Mouse (Mus musculus) layer of hippocampus, adult 18-20 months (tissue): ENCODE data around the gene Zfp949. TPM values are rescaled to one million over a fixed set of nuclear protein-coding genes. Genes with fewer than 3 reads are reported as not detected.

Source experiments
- DNase-seq, 2 experiments: peaks; one replicate each; pipeline ENCODE4 v3.0.0; 2022; ENCODE audit warnings: low spot score in 2 of 2
- long read RNA-seq: library from polyadenylated mRNA; stranded (forward); transcript quantifications from one replicate; pipeline ENCODE4 v2.0.0, GENCODE M21; 2021
- total RNA-seq, 2 experiments: library from RNA; stranded (reverse); gene quantifications; 2 replicates each; pipeline ENCODE4 v1.2.3; 2021

Zfp949 gene
- 10 to 100 TPM; 22.3 to 23.9 TPM for total RNA-seq
- long read RNA-seq, transcript Zfp949-204 (6 exons, 3,472 nt): major isoform, 5 of 15 reads
- long read RNA-seq, partial matches to known transcripts: 2 of 15 reads
- long read RNA-seq, other reads (novel, unspliced or antisense): 8 of 15 reads

DNA sequence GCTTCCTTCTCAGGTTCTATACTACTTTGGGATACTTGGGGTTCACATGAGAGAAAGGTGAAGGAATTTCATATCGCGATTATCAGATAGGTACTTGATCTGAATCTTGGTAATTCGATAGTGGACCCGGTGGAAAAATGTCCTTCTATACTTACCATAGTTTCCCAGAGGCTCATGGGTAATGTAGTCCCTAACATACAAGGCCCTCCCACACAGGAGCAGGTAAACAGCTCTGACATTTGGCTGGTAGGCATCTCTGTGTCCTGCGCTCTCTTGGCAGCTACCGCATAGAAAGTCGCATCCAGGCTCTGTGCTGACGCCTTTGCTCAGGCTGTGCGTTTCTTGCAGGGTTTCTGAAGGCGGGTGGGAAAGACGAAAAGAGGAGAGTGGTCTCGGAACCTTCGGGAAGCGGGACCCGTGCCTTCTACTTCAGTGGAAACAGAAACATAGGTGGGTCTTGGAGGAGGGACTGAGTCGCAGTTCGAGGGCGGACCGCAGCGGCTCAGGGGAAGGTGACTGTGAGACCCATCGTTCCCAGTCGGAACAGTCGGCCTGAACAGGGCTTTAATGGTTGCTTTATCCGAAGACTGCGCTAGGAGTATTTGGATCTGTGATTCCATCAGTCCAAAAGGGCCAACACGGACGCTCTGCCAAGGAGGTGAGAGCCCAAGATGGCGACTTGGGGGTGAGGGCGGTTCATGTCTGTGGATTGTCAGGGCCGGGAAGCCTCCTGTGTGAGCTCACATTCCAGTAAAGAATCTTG, at the start of gene Zfp949:
Zfp949 (plus strand) TSS at position 170 of the 763 bp plus-strand sequence.
- peak; percentile 74 to 94 for DNase-seq

DNA sequence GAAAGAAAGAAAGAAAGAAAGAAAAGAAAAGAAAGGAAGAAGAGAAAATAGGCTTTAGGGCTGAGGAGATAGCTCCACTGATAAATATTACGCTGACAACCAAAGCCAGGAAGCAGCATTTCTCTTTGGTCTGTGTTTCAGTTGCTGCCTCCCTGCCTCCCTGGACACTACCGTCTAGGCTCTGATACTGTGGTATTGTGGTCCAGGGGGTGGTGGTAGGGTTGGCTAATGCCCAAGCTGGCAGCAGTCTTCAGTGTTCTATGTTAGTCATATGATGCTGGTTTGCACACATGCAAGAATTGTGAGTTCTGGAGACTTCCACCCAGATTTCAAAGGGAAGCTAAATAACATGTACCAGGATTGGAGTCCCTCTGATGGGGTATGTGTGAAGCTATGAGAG, 47.7 kb upstream of the Zfp949 start:
- DNase-seq: no peak

DNA sequence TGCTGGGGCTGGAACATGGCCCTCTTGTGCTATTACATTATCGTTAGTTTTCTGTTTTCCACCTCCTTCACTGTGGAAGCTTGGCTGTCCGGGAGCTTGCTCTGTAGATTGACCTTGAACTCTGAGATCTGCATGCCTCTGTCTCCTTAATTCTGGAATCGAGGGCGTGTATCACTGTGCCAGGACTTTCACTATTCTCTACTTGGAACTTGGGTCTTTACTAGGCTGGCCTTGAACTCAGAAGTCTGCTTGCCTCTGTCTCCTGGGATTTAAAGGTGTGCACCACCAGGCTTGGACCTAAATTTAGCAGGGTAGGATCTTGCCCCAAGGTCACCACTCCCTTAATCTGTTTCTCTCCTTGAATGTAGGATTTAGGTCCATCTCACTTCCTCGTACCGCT, 46.0 kb upstream of the Zfp949 start:
- no peak for DNase-seq

DNA sequence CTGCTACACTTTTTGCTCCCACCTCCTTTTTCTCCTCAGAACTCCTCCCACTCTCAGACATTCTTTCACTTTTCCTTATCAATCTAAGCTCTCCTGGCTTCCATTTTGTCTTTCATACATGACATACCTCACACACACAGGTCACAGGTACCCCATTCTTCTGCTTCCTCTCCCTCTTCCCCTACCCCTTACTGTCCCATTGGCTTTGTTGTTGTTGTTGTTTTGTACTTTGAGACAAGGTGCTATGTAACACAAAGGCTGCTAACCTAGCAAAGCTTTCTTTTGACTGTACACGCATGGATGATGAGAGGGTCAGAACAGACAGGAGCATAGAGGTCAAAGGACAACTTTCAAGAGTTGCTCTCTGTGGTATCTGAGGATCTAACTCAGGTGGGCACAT, 32.3 kb upstream of the Zfp949 start:
- DNase-seq: no peak

DNA sequence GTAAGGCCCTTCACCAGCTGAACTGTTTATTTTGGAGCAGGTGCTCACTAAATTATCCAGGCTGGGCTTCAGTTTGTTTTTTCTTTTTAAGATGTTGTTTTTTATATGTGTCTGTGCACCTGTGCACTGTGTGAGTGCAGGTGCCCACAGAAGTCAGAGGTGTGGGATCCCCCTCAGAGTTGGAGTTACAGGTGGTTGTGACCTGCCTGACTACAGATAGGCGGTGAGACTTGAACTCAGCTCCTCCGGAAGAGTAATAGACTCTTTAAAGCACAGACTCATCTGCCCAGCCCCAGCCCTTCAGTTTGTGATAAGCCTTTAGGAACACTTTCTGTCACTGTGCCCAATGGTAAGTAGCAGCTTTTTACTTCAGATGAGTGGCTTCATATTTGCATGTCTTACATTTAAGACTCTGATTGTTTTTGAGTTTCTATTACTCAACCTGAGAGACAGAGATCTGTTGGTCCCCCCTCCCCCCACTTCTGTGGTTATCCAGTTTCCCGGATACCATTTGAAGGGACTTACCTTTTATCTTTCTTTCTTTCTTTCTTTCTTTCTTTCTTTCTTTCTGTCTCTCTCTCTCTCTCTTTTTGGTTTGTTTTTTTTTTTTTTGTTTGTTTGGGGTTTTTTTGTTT, 31.3 kb upstream of the Zfp949 start:
- no peak for DNase-seq

DNA sequence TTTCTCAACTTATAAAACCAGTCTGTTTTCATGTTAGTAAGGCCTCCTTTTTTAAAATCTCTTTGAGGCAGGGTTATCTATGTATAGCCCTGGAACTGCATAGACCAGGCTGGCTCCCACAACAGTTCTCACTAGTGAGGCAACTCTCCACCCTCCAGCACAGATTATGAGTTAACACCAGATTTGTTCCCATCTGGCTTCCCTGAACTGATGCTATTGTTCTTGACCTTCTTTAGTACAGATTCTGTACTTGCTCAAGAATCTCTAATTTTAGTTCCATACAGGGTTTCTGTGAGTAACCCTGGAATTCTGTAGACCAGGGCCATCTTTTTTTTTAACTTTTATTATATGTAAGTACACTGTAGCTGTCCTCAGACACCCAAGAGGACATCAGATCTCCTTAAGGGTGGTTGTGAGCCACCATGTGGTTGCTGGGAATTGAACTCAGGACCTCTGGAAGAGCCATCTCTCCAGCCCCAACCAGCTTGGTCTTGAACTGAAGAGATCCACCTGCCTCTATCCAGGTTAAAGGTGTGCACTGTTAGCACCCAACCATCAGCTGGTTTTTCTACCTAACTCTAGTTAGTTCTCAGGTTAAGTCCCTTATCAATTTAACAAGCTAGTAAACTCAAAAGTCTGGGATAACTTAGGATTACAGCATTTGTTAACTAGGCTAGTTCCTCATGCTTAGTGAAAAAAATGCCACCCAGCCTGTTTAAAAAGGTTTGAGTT, 28.3 kb upstream of the Zfp949 start:
- DNase-seq: peak in 1 of 2 experiments; percentile 15

DNA sequence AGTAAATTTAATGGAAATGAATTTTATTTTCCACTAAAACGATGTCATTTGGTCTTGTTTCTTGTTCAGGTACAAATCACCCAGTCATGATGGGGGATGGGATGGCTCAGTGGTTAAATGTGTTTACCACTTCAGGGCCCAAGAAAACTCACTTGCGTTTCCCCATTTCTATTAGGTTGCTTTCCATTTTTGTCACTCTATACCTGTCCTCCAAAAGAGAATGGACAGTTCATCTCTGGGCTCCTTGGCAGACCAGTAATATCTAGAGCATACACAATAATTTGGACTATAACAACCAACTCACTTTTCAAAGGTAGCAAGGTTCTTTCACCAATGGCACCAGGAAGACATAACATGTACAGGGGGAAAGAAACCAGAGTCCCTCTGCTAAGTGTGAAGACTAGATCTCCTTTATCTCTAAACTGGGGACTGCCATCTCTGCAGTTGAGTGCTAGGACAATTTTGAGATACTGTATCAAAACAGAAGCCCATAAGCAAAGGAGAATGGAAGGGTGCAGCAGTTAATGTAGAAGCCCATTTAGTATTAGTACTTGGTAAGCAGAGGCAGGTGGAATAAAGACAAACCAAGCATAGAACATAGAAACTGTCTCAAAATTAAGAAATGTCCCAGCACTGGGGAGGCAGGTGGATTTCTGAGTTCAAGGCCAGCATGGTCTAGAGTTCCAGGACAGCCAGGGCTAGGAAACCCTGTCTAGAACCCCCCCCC, 27.5 kb upstream of the Zfp949 start:
- DNase-seq: no peak

DNA sequence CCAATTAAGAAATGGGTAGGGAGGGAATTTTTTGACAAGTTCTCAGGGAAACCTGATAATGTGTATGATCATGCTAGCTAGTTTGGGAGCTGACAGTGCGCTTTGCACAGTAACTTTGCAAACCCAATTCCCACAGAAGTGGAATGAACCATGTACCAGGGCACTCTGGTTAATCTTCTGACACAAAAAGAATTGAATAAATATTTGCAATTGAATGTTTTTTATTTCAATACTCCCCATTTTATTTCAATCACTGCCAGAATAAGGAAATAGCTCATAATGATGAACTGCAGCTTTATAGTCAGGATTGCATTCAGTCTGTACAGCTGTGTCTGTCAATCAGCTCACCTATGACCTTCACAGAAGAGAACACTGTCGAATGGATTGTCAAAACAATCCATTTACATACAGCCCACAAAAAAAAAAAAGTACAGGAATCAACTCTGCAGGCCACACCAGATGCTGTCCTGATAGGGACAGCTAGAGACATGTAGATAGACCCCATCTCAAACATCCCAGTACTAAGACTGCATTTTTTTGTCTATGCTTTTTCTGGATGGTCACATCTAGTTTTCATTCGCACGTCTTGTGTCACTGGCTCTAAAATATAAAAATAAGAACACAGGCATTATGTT, 26.9 kb upstream of the Zfp949 start:
- DNase-seq: no peak

DNA sequence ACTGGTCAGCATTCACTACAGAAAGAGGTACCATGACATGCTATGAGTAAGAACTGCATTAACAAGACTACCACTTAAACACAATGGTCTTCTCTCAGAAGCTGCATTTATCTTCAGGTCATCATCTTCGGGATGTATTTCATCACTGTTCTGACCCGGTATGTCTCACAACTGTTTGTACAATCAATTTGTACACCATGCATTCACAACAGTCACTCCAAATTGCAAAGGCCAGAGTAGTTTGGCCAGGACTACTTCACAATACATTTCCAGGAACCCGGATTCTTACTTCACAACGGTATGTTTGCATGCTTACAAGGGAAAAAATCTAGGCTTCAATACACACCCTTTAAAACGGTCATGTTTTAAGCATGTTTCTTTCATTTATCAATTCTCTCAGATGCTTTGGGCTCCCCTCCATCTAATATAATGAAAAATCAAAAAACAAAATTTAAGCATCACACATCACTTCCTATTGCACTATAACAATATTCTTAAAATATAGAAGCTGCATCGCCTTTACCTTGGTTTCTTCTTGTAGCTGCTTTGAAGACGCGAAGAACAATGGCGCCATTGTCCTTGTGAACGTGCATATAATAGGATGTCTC, 25.8 kb upstream of the Zfp949 start:
- DNase-seq: no peak

DNA sequence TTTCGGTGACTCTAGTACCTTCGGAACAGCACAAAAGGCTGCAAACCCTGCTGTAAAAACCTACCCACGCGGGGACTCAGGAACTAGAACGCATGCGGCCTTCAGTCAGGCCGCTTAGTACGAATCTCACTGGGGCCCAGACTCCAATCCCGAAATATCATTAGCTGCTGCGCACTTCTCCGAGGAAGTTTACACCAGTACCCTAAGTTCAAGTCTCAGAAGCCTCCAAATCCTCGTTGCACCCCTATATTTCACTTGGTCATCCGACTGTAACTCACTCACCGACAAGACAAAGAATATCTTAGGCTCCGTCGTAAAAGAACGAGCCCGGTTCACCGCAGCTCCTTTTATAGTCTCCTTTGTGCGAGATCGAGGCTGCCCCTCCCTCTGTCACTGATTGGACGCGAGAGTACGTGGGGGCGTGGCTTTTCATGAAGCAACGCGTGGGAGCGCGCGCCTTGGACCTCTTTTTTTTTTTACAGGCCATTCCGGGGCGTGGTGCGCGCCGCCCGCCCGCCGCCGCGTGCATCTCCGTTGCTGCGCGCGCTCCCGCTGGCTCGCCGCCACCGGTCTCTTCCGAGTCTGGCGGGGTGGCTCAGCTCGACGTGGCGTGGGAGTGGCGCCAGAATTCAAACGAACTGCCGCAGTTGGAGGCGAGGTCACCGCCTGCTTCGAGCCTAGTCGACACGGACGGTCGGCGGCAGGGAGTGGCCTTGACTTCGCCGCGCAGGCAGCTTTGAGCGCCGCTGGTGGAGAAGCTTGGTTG, 25.1 kb upstream of the Zfp949 start:
- peak; percentile 94 to 98 for DNase-seq

DNA sequence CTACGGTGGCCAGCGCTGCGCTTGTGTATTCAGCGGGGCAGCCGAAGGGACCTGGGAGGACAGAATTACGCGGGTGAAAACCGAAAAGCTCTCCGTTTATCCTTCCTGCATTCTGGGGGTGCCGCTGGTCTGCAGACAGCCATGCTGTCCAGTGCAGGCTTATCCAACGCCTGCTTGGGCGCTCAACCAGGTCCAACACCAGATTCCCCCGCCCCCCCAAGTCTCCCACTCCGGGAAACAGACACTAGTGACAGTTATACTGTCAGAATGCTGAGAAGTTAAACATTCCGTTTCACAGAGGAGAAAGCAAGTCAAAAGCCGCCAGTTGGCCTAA, 24.5 kb upstream of the Zfp949 start:
- DNase-seq: no peak

DNA sequence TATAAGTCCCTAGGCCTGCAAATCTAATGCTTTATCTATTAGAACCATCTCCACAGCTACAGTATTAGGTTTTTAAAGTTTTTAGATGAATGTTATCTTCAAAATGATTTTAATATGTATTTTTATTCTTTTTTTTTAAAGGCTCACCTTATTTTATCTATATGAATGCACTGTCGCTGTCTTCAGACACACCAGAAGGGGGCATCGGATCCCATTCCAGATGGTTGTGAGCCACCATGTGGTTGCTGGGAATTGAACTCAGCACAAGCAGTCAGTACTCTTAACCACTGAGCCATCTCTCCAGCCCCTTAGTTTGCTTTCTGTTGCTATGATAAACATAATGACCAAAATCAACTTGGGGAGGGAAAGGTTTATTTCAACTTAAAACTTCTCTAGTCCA, 23.5 kb upstream of the Zfp949 start:
- DNase-seq: no peak

DNA sequence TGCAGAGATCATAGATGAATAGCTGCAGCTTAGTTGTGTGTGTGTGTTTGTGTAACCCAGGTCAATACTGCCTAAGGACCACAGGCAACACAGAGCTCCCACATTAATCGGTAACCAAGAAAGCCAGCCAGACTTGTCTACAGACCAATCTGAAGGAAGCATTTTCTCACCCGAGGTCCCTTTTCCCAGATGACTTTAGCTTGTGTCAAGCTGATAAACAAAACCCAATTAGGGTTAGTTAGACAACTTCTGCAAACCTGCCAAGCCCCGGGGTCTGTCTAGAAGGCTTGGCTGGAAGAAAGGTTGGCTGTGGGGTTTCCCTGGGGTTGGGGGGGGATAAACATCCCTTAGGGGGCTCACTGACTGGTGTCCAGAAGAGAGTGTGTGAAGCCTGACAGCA, 23.0 kb upstream of the Zfp949 start:
- DNase-seq: no peak

DNA sequence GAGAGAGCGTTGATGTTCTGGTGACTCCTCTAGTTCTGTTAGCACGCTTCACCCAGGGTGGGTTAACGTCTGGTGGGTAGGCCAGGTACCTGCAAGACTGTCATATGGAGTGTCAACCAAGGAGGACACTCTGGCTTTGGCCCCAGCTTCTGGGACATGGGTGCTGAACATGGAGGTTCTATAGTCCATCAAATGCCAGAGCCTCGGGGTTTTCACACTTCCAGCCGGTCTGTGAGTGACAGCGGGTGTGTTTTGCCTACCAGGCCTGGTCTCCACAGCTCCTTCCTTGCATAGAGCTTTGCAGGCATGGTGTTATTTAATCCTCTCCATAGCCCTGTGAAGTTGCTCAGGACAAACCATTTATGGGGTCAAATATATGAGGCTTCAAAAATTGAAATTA, 22.5 kb upstream of the Zfp949 start:
- DNase-seq: no peak

DNA sequence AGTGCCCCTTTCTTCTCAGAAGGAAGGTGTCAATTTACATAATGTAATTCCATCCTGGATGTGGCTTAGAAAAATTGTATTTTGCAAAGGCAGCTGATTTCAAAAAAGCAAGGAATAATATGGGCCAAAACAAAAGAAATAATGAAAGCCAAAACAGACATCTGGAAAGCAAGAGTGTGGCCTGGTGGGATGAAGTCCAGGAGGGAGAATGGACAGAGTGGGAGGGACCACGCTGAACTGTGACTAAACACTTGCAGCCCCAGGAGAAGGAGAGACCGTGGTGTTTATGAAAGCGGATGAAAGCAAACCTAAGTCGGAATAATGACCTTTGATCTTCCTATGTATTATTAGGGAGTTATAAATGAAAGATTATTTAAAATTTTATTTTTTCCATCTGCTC, 19.9 kb upstream of the Zfp949 start:
- no peak for DNase-seq

DNA sequence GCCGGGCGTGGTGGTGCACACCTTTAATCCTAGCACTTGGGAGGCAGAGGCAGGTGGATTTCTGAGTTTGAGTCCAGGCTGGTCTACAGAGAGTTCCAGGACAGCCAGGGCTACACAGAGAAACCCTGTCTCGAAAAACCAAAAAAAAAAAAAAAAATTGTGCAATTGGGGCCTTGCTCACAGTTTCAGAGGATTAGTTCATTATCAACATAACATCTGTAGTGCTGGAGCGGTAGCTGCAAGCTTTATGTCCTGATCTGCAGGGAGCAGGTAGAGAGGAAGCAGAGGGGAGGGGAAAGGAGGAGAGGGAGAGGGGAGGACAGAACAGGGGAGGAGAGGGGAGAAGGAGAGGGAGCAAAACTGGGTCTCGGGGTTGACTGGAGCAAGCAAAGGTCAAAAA, 19.1 kb upstream of the Zfp949 start:
- DNase-seq: no peak

DNA sequence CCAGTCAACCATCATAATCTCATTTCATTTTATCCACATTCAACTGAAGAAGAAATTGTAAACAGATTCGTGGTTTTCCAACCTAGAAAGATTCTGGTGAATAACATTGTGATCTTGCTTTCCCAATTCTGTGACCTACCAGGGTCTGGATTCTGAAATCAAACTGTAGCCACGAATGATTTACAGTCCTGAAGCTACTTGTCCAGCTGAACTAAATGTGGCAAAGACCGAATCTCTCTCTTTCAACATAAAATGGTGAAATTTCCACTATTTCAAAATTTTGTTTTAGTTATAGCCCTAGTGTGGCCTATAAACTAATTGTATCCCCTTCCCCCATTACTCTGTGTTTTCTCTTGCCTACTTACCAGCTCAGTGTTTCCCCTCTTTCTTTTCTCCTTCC, 18.2 kb upstream of the Zfp949 start:
- DNase-seq: no peak

DNA sequence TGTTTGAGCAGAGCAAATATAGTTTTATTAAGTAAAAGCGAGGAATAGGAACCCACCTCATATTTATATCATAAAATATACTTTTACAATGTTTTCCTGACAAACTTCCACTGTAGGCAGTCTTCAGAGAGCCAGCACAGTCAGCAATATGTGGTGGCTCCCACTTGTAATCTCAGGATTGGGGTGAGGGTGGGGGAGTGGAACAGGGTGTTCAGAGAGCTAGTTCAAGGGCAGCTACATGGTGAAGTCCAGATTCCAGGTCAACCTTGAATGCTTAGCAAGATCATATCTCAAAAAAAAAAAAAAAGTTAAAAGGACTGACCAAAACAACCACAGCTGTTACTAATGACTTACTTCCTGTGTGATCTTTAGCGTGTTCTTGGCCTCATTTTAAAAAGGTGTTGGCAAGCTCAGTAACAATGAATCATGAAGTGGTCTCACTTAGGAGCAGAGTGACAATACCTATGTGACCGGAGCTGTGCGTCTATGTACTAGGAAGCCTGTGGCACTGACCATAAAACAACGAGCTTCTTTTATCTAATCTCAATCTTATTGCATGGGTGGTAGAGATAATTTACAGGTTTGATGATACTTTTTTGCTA, 17.7 kb upstream of the Zfp949 start:
- DNase-seq: no peak

DNA sequence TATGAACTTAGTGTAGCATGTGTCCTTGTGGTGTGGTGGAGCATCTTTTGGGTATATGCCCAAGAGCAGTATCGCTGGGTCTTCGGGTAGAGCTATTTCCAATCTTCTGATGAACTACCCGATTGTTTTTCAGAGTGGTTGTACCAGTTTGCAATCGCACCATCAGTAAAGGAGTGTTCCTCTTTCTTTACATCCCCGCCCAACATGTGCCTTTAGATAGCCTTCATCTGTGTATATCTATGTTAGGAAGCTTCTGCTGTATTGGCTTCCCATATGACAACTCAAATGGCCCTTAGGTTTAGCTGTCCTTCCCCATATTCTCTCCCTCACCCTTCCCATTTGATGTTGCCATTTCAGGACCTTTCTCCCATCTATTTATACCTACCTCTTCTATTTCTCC, 13.7 kb upstream of the Zfp949 start:
- DNase-seq: no peak
